11 mouse cellular contexts compared by ENCODE assay signal in genomic region chr7:79606766-79607165, GRCm38 (mm10). TPM values are rescaled to one million over a fixed set of nuclear protein-coding genes. Genes with fewer than 3 reads are reported as not detected.
DNase-seq lines count a peak whose midpoint lies in the region; ATAC-seq and TF ChIP-seq lines count a peak whose summit lies in the region.
"Had no signal": no experiment of that assay in that cellular context is flagged by ENCODE, and none has a peak within 500 bp of the region (broad histone marks: within the 10 kb centered on the region; RNA-seq: fewer than 3 reads in every experiment).

No protein-coding gene starts in this region.

- no peaks in the 10 kb centered on the region for H3K36me3 ChIP-seq in lung, embryonic 15.5 days
- no peaks in the 10 kb centered on the region for H3K36me3 ChIP-seq in forebrain, postnatal 0 days (ENCODE audit: insufficient read depth)
- H3K36me3 ChIP-seq in limb, embryonic 15.5 days: no peaks in the 10 kb centered on the region
- no peaks in the 10 kb centered on the region for H3K36me3 ChIP-seq in stomach, embryonic 15.5 days
- no peaks in the 10 kb centered on the region for H3K36me3 ChIP-seq in intestine, postnatal 0 days (ENCODE audit: control insufficient read depth, insufficient read depth)

- no peak for ATAC-seq in lung, embryonic 15.5 days (ENCODE audit: borderline replicate concordance, extremely low read depth, low FRiP score, low TSS enrichment)
- ATAC-seq in forebrain, postnatal 0 days: no peak
- ATAC-seq in limb, embryonic 15.5 days (ENCODE audit: insufficient number of reproducible peaks, low FRiP score, low TSS enrichment, low read depth): no peak
- ATAC-seq in stomach, embryonic 15.5 days (ENCODE audit: insufficient read depth, low FRiP score, low read depth): no peak
- ATAC-seq in monocyte, adult 5-6 weeks (replicated peaks; ENCODE audit: insufficient number of reproducible peaks, low FRiP score, low TSS enrichment, poor library complexity, severe bottlenecking): no peak
- ATAC-seq in intestine, postnatal 0 days: no peak

- no peak overlapping the region for H3K9ac ChIP-seq in lung, embryonic 15.5 days
- H3K9ac ChIP-seq in forebrain, postnatal 0 days: no peak overlapping the region
- H3K9ac ChIP-seq in limb, embryonic 15.5 days: no peak overlapping the region
- H3K9ac ChIP-seq in stomach, embryonic 15.5 days: no peak overlapping the region
- no peak overlapping the region for H3K9ac ChIP-seq in intestine, postnatal 0 days (ENCODE audit: low read depth, low read length)

- no peak for TF ChIP-seq CTCF in forebrain, postnatal 0 days (IDR thresholded peaks at IDR 0.05; ENCODE audit: low read depth)
- TF ChIP-seq CTCF in intestine, postnatal 0 days (IDR thresholded peaks at IDR 0.05; ENCODE audit: low read depth): no peak

- H3K27me3 ChIP-seq in lung, embryonic 15.5 days: peaks cover 55% of the 10 kb centered on the region
- H3K27me3 ChIP-seq in forebrain, postnatal 0 days (ENCODE audit: insufficient read depth, low read length): no peaks in the 10 kb centered on the region
- H3K27me3 ChIP-seq in limb, embryonic 15.5 days: peaks cover 73% of the 10 kb centered on the region
- H3K27me3 ChIP-seq in stomach, embryonic 15.5 days (replicated peaks): peaks cover 30% of the 10 kb centered on the region
- peaks cover 22% of the 10 kb centered on the region for H3K27me3 ChIP-seq in intestine, postnatal 0 days (replicated peaks; ENCODE audit: control insufficient read depth, insufficient read depth, low read length)

- H3K4me2 ChIP-seq in lung, embryonic 15.5 days: peak overlapping the region; percentile 68
- H3K4me2 ChIP-seq in forebrain, postnatal 0 days (ENCODE audit: low read depth): peak overlapping the region; percentile 63
- peak overlapping the region; percentile 51; the same call in 1 of the 2 replicates for H3K4me2 ChIP-seq in limb, embryonic 15.5 days
- peak overlapping the region; percentile 65 for H3K4me2 ChIP-seq in stomach, embryonic 15.5 days
- no peak overlapping the region for H3K4me2 ChIP-seq in intestine, postnatal 0 days (replicated peaks; ENCODE audit: low read depth)

- H3K4me1 ChIP-seq in lung, embryonic 15.5 days: peaks cover 8% of the 10 kb centered on the region
- H3K4me1 ChIP-seq in forebrain, postnatal 0 days (ENCODE audit: insufficient read depth): peaks cover 6% of the 10 kb centered on the region; the same call in 1 of the 2 replicates
- H3K4me1 ChIP-seq in limb, embryonic 15.5 days: peaks cover 9% of the 10 kb centered on the region; the same call in 1 of the 2 replicates
- H3K4me1 ChIP-seq in stomach, embryonic 15.5 days: peaks cover 7% of the 10 kb centered on the region; the same call in 1 of the 2 replicates
- no peaks in the 10 kb centered on the region for H3K4me1 ChIP-seq in intestine, postnatal 0 days (replicated peaks; ENCODE audit: control insufficient read depth, insufficient read depth, low read length)

- WGBS in lung, embryonic 15.5 days: 37% methylated on average over 3 of the region's 3 CpGs
- 29% methylated on average over 3 of the region's 3 CpGs for WGBS in forebrain, postnatal 0 days
- 21% methylated on average over 3 of the region's 3 CpGs for WGBS in limb, embryonic 15.5 days
- 31% methylated on average over 3 of the region's 3 CpGs for WGBS in stomach, embryonic 15.5 days
- WGBS in intestine, postnatal 0 days: 33% methylated on average over 3 of the region's 3 CpGs

- H3K4me3 ChIP-seq in lung, embryonic 15.5 days: no peak overlapping the region
- peak overlapping the region; percentile 35; the same call in 1 of the 2 replicates for H3K4me3 ChIP-seq in forebrain, postnatal 0 days (ENCODE audit: low read depth, low read length)
- H3K4me3 ChIP-seq in limb, embryonic 15.5 days: no peak overlapping the region
- H3K4me3 ChIP-seq in stomach, embryonic 15.5 days (replicated peaks): no peak overlapping the region
- no peak overlapping the region for H3K4me3 ChIP-seq in intestine, postnatal 0 days (ENCODE audit: low read depth, low read length)

- H3K27ac ChIP-seq in lung, embryonic 15.5 days: no peak overlapping the region
- no peak overlapping the region for H3K27ac ChIP-seq in forebrain, postnatal 0 days (ENCODE audit: low read depth, low read length)
- no peak overlapping the region for H3K27ac ChIP-seq in limb, embryonic 15.5 days
- H3K27ac ChIP-seq in stomach, embryonic 15.5 days: no peak overlapping the region
- no peak overlapping the region for H3K27ac ChIP-seq in intestine, postnatal 0 days (ENCODE audit: low read depth, low read length)

- DNase-seq in lung, postnatal 36 days: no peak
- no peak for DNase-seq in forebrain, postnatal 0 days
- DNase-seq in thymus, postnatal 4 days: no peak

- H3K9me3 ChIP-seq in lung, embryonic 15.5 days: no peaks in the 10 kb centered on the region
- no peaks in the 10 kb centered on the region for H3K9me3 ChIP-seq in forebrain, postnatal 0 days (ENCODE audit: low read length)
- no peaks in the 10 kb centered on the region for H3K9me3 ChIP-seq in limb, embryonic 15.5 days
- H3K9me3 ChIP-seq in stomach, embryonic 15.5 days: no peaks in the 10 kb centered on the region
- no peaks in the 10 kb centered on the region for H3K9me3 ChIP-seq in intestine, postnatal 0 days (ENCODE audit: control insufficient read depth)
- H3K9me3 ChIP-seq: megakaryocyte, embryonic 14.5 days had no signal

RNA-seq across cellular contexts. Expression of gene Rhcg, which starts 10.7 kb away (rescaled TPM):
- polyA plus RNA-seq in lung, embryonic 15.5 days (2015; fragmentation: Nextera tagmentation; extraction: Ambion mirVana): 0.17 TPM in 1 of 2 replicates, not detected in the other
- total RNA-seq in forebrain, postnatal 0 days (2014; rRNA removed): 2.0 TPM in 2 replicates
- 2.9 and 4.3 TPM in 2 replicates for polyA plus RNA-seq in forebrain, postnatal 0 days (2015; fragmentation: Nextera tagmentation; extraction: Ambion mirVana)
- not detected in 2 replicates for polyA plus RNA-seq in limb, embryonic 15.5 days (2015; fragmentation: Nextera tagmentation; extraction: Ambion mirVana)
- 0.10 and 0.41 TPM in 2 replicates for polyA plus RNA-seq in stomach, embryonic 15.5 days (2015; fragmentation: Nextera tagmentation; extraction: Ambion mirVana)
- total RNA-seq in monocyte, adult 5-6 weeks (2017): not detected in 3 replicates
- not detected in 2 replicates for polyA plus RNA-seq in intestine, postnatal 0 days (2015; fragmentation: Nextera tagmentation; extraction: Ambion mirVana)
- total RNA-seq: CH12.LX; heart, adult 8-10 months had no signal

RNA-seq across cellular contexts. Expression of gene Ticrr, which starts 53.2 kb away (rescaled TPM):
- polyA plus RNA-seq in lung, embryonic 15.5 days (2015; fragmentation: Nextera tagmentation; extraction: Ambion mirVana): 11.5 and 12.6 TPM in 2 replicates
- 1.1 and 1.8 TPM in 2 replicates for total RNA-seq in forebrain, postnatal 0 days (2014; rRNA removed)
- 0.50 and 1.2 TPM in 2 replicates for polyA plus RNA-seq in forebrain, postnatal 0 days (2015; fragmentation: Nextera tagmentation; extraction: Ambion mirVana)
- 6.4 and 7.6 TPM in 2 replicates for polyA plus RNA-seq in limb, embryonic 15.5 days (2015; fragmentation: Nextera tagmentation; extraction: Ambion mirVana)
- polyA plus RNA-seq in stomach, embryonic 15.5 days (2015; fragmentation: Nextera tagmentation; extraction: Ambion mirVana): 9.2 and 10.6 TPM in 2 replicates
- 0.29 to 1.5 TPM (median 0.75 TPM) in 3 replicates for total RNA-seq in monocyte, adult 5-6 weeks (2017)
- 1.5 and 1.7 TPM in 2 replicates for polyA plus RNA-seq in intestine, postnatal 0 days (2015; fragmentation: Nextera tagmentation; extraction: Ambion mirVana)
